Mouse (Mus musculus) lung, postnatal 0 days (tissue): ENCODE results near the gene Mast4.

ENCODE experiments used
- CTCF ChIP-seq: IDR thresholded peaks from 2 replicates; pipeline ENCODE4 v1.5.1; 2016; ENCODE audit warnings: antibody characterized with exemption, mild to moderate bottlenecking
- EP300 ChIP-seq: IDR thresholded peaks from 2 replicates; pipeline ENCODE4 v1.6.1; 2016; ENCODE audit warnings: antibody characterized with exemption, mild to moderate bottlenecking, control low read depth

GRCm38 (mm10) chr13:102691408-102692150 lies 642.7 kb downstream of the Mast4 start:
- TF ChIP-seq CTCF (no peak), EP300 (no peak)
